Mouse (Mus musculus): ENCODE measurements around the gene Atxn7l3. TPM values are rescaled to one million over a fixed set of nuclear protein-coding genes. Genes with fewer than 3 reads are reported as not detected.
"Not testable (repeated sequence)": the region's sequence is repeated elsewhere in the genome, so short reads cannot be mapped to it uniquely, and the experiment has no call there.

Gene Atxn7l3
- polyA plus RNA-seq, 1 experiment: 44.3 TPM

GRCm38 (mm10) chr11:102285095-102285834 is 11.2 kb downstream of the Atxn7l3 start:
- H3K27me3 ChIP-seq (ENCODE audit: control insufficient read depth, insufficient read depth, low read length, poor library complexity, severe bottlenecking): no peaks in the 10 kb centered on the region
- H3K36me3 ChIP-seq (ENCODE audit: control insufficient read depth, insufficient read depth, low read length, poor library complexity, severe bottlenecking): peaks cover 9% of the 10 kb centered on the region; the same call in 1 of the 2 replicates
- TF ChIP-seq CTCF (IDR thresholded peaks at IDR 0.05; ENCODE audit: low read depth, low read length) (no peak), EP300 (IDR thresholded peaks at IDR 0.05; ENCODE audit: insufficient read depth, low read depth, low read length) (no peak), POLR2A (IDR thresholded peaks at IDR 0.05; ENCODE audit: insufficient read depth, low read length) (no peak)
- H3K4me3 ChIP-seq (ENCODE audit: low read depth, low read length): peak overlapping the region; percentile 92
- peak overlapping the region; percentile 75 for H3K9ac ChIP-seq (ENCODE audit: low read depth, poor library complexity, severe bottlenecking)
- peak overlapping the region; percentile 41; the same call in 1 of the 2 replicates for H3K27ac ChIP-seq (ENCODE audit: insufficient read depth, low read length)
- no peaks in the 10 kb centered on the region for H3K4me1 ChIP-seq (ENCODE audit: control insufficient read depth, insufficient read depth, low read length)
- no peaks in the 10 kb centered on the region for H3K9me3 ChIP-seq (replicated peaks; ENCODE audit: control insufficient read depth, insufficient read depth, low read length, poor library complexity, severe bottlenecking)

GRCm38 (mm10) chr11:102284501-102285094 is 11.8 kb downstream of the Atxn7l3 start, which contains the start of gene Tmub2:
Tmub2 (plus strand) TSS chr11:102284931.
- TF ChIP-seq POLR2A (IDR thresholded peaks at IDR 0.05; ENCODE audit: insufficient read depth, low read length) (peak; percentile 45), CTCF (IDR thresholded peaks at IDR 0.05; ENCODE audit: low read depth, low read length) (no peak), EP300 (IDR thresholded peaks at IDR 0.05; ENCODE audit: insufficient read depth, low read depth, low read length) (peak; percentile 31; the same call in 1 of the 2 replicates)
- peak within 1 kb of the TSS; percentile 89 for H3K27ac ChIP-seq (ENCODE audit: insufficient read depth, low read length)
- no peaks in the 10 kb centered on the region for H3K27me3 ChIP-seq (ENCODE audit: control insufficient read depth, insufficient read depth, low read length, poor library complexity, severe bottlenecking)
- no peaks in the 10 kb centered on the region for H3K4me1 ChIP-seq (ENCODE audit: control insufficient read depth, insufficient read depth, low read length)
- peaks cover 9% of the 10 kb centered on the region; the same call in 1 of the 2 replicates for H3K36me3 ChIP-seq (ENCODE audit: control insufficient read depth, insufficient read depth, low read length, poor library complexity, severe bottlenecking)
- H3K9me3 ChIP-seq (replicated peaks; ENCODE audit: control insufficient read depth, insufficient read depth, low read length, poor library complexity, severe bottlenecking): no peaks in the 10 kb centered on the region
- peak within 1 kb of the TSS; percentile 75 for H3K9ac ChIP-seq (ENCODE audit: low read depth, poor library complexity, severe bottlenecking)
- H3K4me3 ChIP-seq (ENCODE audit: low read depth, low read length): peak within 1 kb of the TSS; percentile 92

- peak overlapping the region; percentile 60 for H3K4me3 ChIP-seq (ENCODE audit: low read depth, low read length)
- peak overlapping the region; percentile 89 for H3K27ac ChIP-seq (ENCODE audit: insufficient read depth, low read length)
- H3K4me1 ChIP-seq (ENCODE audit: control insufficient read depth, insufficient read depth, low read length): no peaks in the 10 kb centered on the region
Observed at GRCm38 (mm10) chr11:102283922-102284321, 12.5 kb downstream of the Atxn7l3 start.

GRCm38 (mm10) chr11:102280267-102280666 is 16.2 kb downstream of the Atxn7l3 start:
- not testable (repeated sequence) for H3K9ac ChIP-seq (ENCODE audit: low read depth, poor library complexity, severe bottlenecking); H3K9me3 ChIP-seq (replicated peaks; ENCODE audit: control insufficient read depth, insufficient read depth, low read length, poor library complexity, severe bottlenecking); H3K36me3 ChIP-seq (ENCODE audit: control insufficient read depth, insufficient read depth, low read length, poor library complexity, severe bottlenecking); H3K27me3 ChIP-seq (ENCODE audit: control insufficient read depth, insufficient read depth, low read length, poor library complexity, severe bottlenecking); H3K27ac ChIP-seq (ENCODE audit: insufficient read depth, low read length); H3K4me1 ChIP-seq (ENCODE audit: control insufficient read depth, insufficient read depth, low read length); H3K4me3 ChIP-seq (ENCODE audit: low read depth, low read length)

More at GRCm38 (mm10) chr11:102283922-102284321, 12.5 kb downstream of the Atxn7l3 start:
- Histone ChIP-seq H3K9ac (ENCODE audit: low read depth, poor library complexity, severe bottlenecking) (peak overlapping the region; percentile 50), H3K36me3 (ENCODE audit: control insufficient read depth, insufficient read depth, low read length, poor library complexity, severe bottlenecking) (peaks cover 9% of the 10 kb centered on the region; the same call in 1 of the 2 replicates), H3K9me3 (replicated peaks; ENCODE audit: control insufficient read depth, insufficient read depth, low read length, poor library complexity, severe bottlenecking) (no peaks in the 10 kb centered on the region), H3K27me3 (ENCODE audit: control insufficient read depth, insufficient read depth, low read length, poor library complexity, severe bottlenecking) (no peaks in the 10 kb centered on the region)
- no peak for TF ChIP-seq EP300 (IDR thresholded peaks at IDR 0.05; ENCODE audit: insufficient read depth, low read depth, low read length)
- no peak for TF ChIP-seq POLR2A (IDR thresholded peaks at IDR 0.05; ENCODE audit: insufficient read depth, low read length)
- no peak for TF ChIP-seq CTCF (IDR thresholded peaks at IDR 0.05; ENCODE audit: low read depth, low read length)

- Histone ChIP-seq H3K27me3 (ENCODE audit: control insufficient read depth, insufficient read depth, low read length, poor library complexity, severe bottlenecking) (no peaks in the 10 kb centered on the region), H3K9ac (ENCODE audit: low read depth, poor library complexity, severe bottlenecking) (no peak overlapping the region), H3K36me3 (ENCODE audit: control insufficient read depth, insufficient read depth, low read length, poor library complexity, severe bottlenecking) (no peaks in the 10 kb centered on the region), H3K9me3 (replicated peaks; ENCODE audit: control insufficient read depth, insufficient read depth, low read length, poor library complexity, severe bottlenecking) (no peaks in the 10 kb centered on the region), H3K4me1 (ENCODE audit: control insufficient read depth, insufficient read depth, low read length) (no peaks in the 10 kb centered on the region), H3K4me3 (ENCODE audit: low read depth, low read length) (no peak overlapping the region), H3K27ac (ENCODE audit: insufficient read depth, low read length) (no peak overlapping the region)
- TF ChIP-seq POLR2A (IDR thresholded peaks at IDR 0.05; ENCODE audit: insufficient read depth, low read length) (no peak), EP300 (IDR thresholded peaks at IDR 0.05; ENCODE audit: insufficient read depth, low read depth, low read length) (no peak), CTCF (IDR thresholded peaks at IDR 0.05; ENCODE audit: low read depth, low read length) (no peak)
Observed at GRCm38 (mm10) chr11:102279595-102279994, 16.8 kb downstream of the Atxn7l3 start.

- Histone ChIP-seq H3K27me3 (ENCODE audit: control insufficient read depth, insufficient read depth, low read length, poor library complexity, severe bottlenecking) (no peaks in the 10 kb centered on the region), H3K36me3 (ENCODE audit: control insufficient read depth, insufficient read depth, low read length, poor library complexity, severe bottlenecking) (no peaks in the 10 kb centered on the region), H3K4me3 (ENCODE audit: low read depth, low read length) (no peak overlapping the region), H3K9me3 (replicated peaks; ENCODE audit: control insufficient read depth, insufficient read depth, low read length, poor library complexity, severe bottlenecking) (no peaks in the 10 kb centered on the region), H3K27ac (ENCODE audit: insufficient read depth, low read length) (no peak overlapping the region), H3K4me1 (ENCODE audit: control insufficient read depth, insufficient read depth, low read length) (no peaks in the 10 kb centered on the region), H3K9ac (ENCODE audit: low read depth, poor library complexity, severe bottlenecking) (no peak overlapping the region)
- no peak for TF ChIP-seq CTCF (IDR thresholded peaks at IDR 0.05; ENCODE audit: low read depth, low read length)
Observed at GRCm38 (mm10) chr11:102277754-102278153, 18.7 kb downstream of the Atxn7l3 start.
